Mouse (Mus musculus) CH12.LX (cell line): ENCODE data around the gene Gopc. TPM values are rescaled to one million over a fixed set of nuclear protein-coding genes. Genes with fewer than 3 reads are reported as not detected.
"Not testable (repeated sequence)": the region's sequence is repeated elsewhere in the genome, so short reads cannot be mapped to it uniquely, and the experiment has no call there.

Experiments used
- DNase-seq: peaks from one replicate; pipeline ENCODE4 v3.0.0-alpha.2; 2013; ENCODE audit errors: extremely low read depth
- H3K27ac ChIP-seq: 2 replicates; pipeline ENCODE4 v1.5.1; 2012; ENCODE audit warnings: low read depth, mild to moderate bottlenecking, control low read depth, moderate library complexity; ENCODE audit not compliant: insufficient read depth
- H3K27me3 ChIP-seq: replicated peaks from 2 replicates; pipeline ENCODE3; 2012; ENCODE audit warnings: inconsistent platforms
- H3K36me3 ChIP-seq, 2 experiments: replicated peaks in 1 of 2; 2 replicates each; pipeline versions ENCODE3 to v1.6.1; 2012; ENCODE audit warnings: inconsistent platforms in 1 of 2, low read length in 1 of 2, mild to moderate bottlenecking in 1 of 2, mixed read lengths in 1 of 2, moderate library complexity in 1 of 2; ENCODE audit not compliant: control insufficient read depth in 1 of 2, insufficient read depth in 1 of 2
- H3K4me1 ChIP-seq, 2 experiments: 2 replicates each; pipeline ENCODE4 v1.6.1; 2012; ENCODE audit warnings: inconsistent platforms in 1 of 2, moderate library complexity in 1 of 2; ENCODE audit not compliant: insufficient read depth in 2 of 2, control insufficient read depth in 1 of 2
- H3K4me2 ChIP-seq: 2 replicates; pipeline ENCODE4 v1.6.1; 2012; ENCODE audit warnings: low read depth, mild to moderate bottlenecking, control low read depth; ENCODE audit not compliant: poor library complexity, insufficient read depth, severe bottlenecking
- H3K4me3 ChIP-seq, 3 experiments: fragments of 150-350 bp in 1 of 3; sonication (generic) in 1 of 3; replicated peaks in 1 of 3; 2 replicates each; pipeline versions ENCODE3 to v1.5.1; 2011 to 2012; ENCODE audit warnings: low read depth in 2 of 3, low read length in 2 of 3, mild to moderate bottlenecking in 2 of 3, moderate library complexity in 2 of 3, control low read depth in 1 of 3, improper control_type of control experiment in 1 of 3, inconsistent platforms in 1 of 3, mixed read lengths in 1 of 3; ENCODE audit not compliant: poor library complexity in 1 of 3
- H3K79me2 ChIP-seq: replicated peaks from 2 replicates; pipeline ENCODE4 v1.6.1; 2012; ENCODE audit warnings: mild to moderate bottlenecking, moderate library complexity; ENCODE audit not compliant: control insufficient read depth, poor library complexity, insufficient read depth, severe bottlenecking; ENCODE audit errors: extremely low read depth
- H3K9ac ChIP-seq: 2 replicates; pipeline ENCODE4 v1.6.1; 2012; ENCODE audit warnings: low read depth, mild to moderate bottlenecking, control low read depth, moderate library complexity; ENCODE audit not compliant: insufficient read depth
- H3K9me3 ChIP-seq: replicated peaks from 2 replicates; pipeline ENCODE3; 2012; ENCODE audit warnings: low read length, inconsistent platforms, mixed read lengths
- CHD1 ChIP-seq: IDR thresholded peaks from 2 replicates; pipeline ENCODE4 v1.6.1; 2012; ENCODE audit warnings: low read depth, low read length, improper control_type of control experiment, inconsistent platforms
- CHD2 ChIP-seq: IDR thresholded peaks from 2 replicates; pipeline ENCODE4 v1.6.1; 2011; ENCODE audit warnings: low read length, improper control_type of control experiment
- E2F4 ChIP-seq: IDR thresholded peaks from 2 replicates; pipeline ENCODE4 v1.6.1; 2011; ENCODE audit warnings: low read depth, low read length, improper control_type of control experiment; ENCODE audit not compliant: insufficient replicate concordance
- MAX ChIP-seq: IDR thresholded peaks from 2 replicates; pipeline ENCODE4 v1.6.1; 2011; ENCODE audit warnings: low read length, improper control_type of control experiment
- MYC ChIP-seq: IDR thresholded peaks from 2 replicates; pipeline ENCODE4 v1.6.1; 2011; ENCODE audit warnings: low read depth, mild to moderate bottlenecking, improper control_type of control experiment, low read length
- SIN3A ChIP-seq: IDR thresholded peaks from 2 replicates; pipeline ENCODE4 v1.6.1; 2012; ENCODE audit warnings: low read length, improper control_type of control experiment, inconsistent platforms
- USF1 ChIP-seq: IDR thresholded peaks from 2 replicates; pipeline ENCODE4 v1.6.1; 2014; ENCODE audit warnings: low read depth, mild to moderate bottlenecking, inconsistent platforms, low read length, improper control_type of control experiment
- ZMIZ1 ChIP-seq: IDR thresholded peaks from 2 replicates; pipeline ENCODE4 v1.6.1; 2012; ENCODE audit warnings: low read depth, mild to moderate bottlenecking, inconsistent platforms, low read length, improper control_type of control experiment
- dilution Hi-C: fragments of 300-500 bp; cut with MboI; formaldehyde crosslinking; loops from 2 replicates; pipeline ENCODE4 v1.14.3; 2020; ENCODE audit warnings: low sequenced_read_pairs; ENCODE audit not compliant: extremely low pct_unique_long_range_greater_than_20kb, extremely low pct_ligation_motif_present
- in situ Hi-C: fragments of 300-500 bp; cut with MboI; formaldehyde crosslinking; loops from 3 replicates; pipeline ENCODE4 v1.14.3; 2019; ENCODE audit warnings: low sequenced_read_pairs, low pct_ligation_motif_present, low pct_unique_long_range_greater_than_20kb, mixed read lengths
- polyA plus RNA-seq: library from polyadenylated mRNA; unstranded; fragments of >175 nt; gene quantifications from 2 replicates; pipeline ENCODE4 v1.2.1, GENCODE M21; 2012; ENCODE audit warnings: low read depth; ENCODE audit not compliant: insufficient read length
- total RNA-seq, 2 experiments: library from RNA; depleted of rRNA; stranded (reverse); fragments of 300-350 nt in 1 of 2; fragments of >200 nt in 1 of 2; gene quantifications; 2 replicates each; pipeline ENCODE4 v1.2.3; 2012 to 2014

Gopc gene
- total and polyA plus RNA-seq, 3 experiments = 9.8 to 17.6 (median 13.1) TPM

GRCm38 (mm10) chr10:52295934-52296333, 86.0 kb downstream of the Gopc start:
- in situ Hi-C loops = no loop called here
- H3K27me3 ChIP-seq = no peaks in the 10 kb centered on the region

GRCm38 (mm10) chr10:52293921-52294577, 87.9 kb downstream of the Gopc start:
- no peaks in the 10 kb centered on the region for H3K27me3 ChIP-seq
- H3K4me3 ChIP-seq = no peak overlapping the region
- no peak overlapping the region for H3K4me2 ChIP-seq
- H3K27ac ChIP-seq = no peak overlapping the region
- in situ Hi-C loops (no loop called here), dilution Hi-C loops (no loop called here)
- no peaks in the 10 kb centered on the region for H3K36me3 ChIP-seq
- H3K79me2 ChIP-seq = no peaks in the 10 kb centered on the region
- H3K9me3 ChIP-seq = no peaks in the 10 kb centered on the region
- H3K4me1 ChIP-seq = no peaks in the 10 kb centered on the region
- DNase-seq = no peak
- no peak overlapping the region for H3K9ac ChIP-seq
- TF ChIP-seq CHD1 (no peak), MAX (no peak), USF1 (no peak), ZMIZ1 (no peak)

More at GRCm38 (mm10) chr10:52295934-52296333, 86.0 kb downstream of the Gopc start:
- Histone ChIP-seq H3K27ac (no peak overlapping the region), H3K9ac (no peak overlapping the region), H3K9me3 (no peaks in the 10 kb centered on the region), H3K79me2 (no peaks in the 10 kb centered on the region), H3K4me3 (no peak overlapping the region), H3K4me2 (no peak overlapping the region), H3K4me1 (no peaks in the 10 kb centered on the region), H3K36me3 (no peaks in the 10 kb centered on the region)
- no peak for DNase-seq
- dilution Hi-C loops = no loop called here
- TF ChIP-seq SIN3A (no peak), MYC (no peak)

- H3K4me3 ChIP-seq, H3K36me3 ChIP-seq, H3K4me2 ChIP-seq, H3K79me2 ChIP-seq, dilution Hi-C loops, in situ Hi-C loops, H3K27ac ChIP-seq, H3K4me1 ChIP-seq, H3K9ac ChIP-seq, DNase-seq, H3K27me3 ChIP-seq, H3K9me3 ChIP-seq: not testable (repeated sequence)
Measured at GRCm38 (mm10) chr10:52292391-52292790, 89.5 kb downstream of the Gopc start.

GRCm38 (mm10) chr10:52289261-52289660, 92.7 kb downstream of the Gopc start:
- in situ Hi-C loops (no loop called here), dilution Hi-C loops (no loop called here)
- Histone ChIP-seq H3K9me3 (no peaks in the 10 kb centered on the region), H3K4me1 (peaks cover 3 to 6% of the 10 kb centered on the region in 2 experiments; a peak in 3 of 4 replicates), H3K4me2 (no peak overlapping the region), H3K36me3 (no peaks in the 10 kb centered on the region), H3K4me3 (no peak overlapping the region), H3K79me2 (no peaks in the 10 kb centered on the region), H3K27me3 (no peaks in the 10 kb centered on the region), H3K27ac (no peak overlapping the region), H3K9ac (no peak overlapping the region)
- TF ChIP-seq CHD2 (no peak), E2F4 (no peak)
- no peak for DNase-seq
